Mouse (Mus musculus): ENCODE results near the gene Slc25a33.

- TF ChIP-seq TAL1 (IDR thresholded peaks at IDR 0.05; ENCODE audit: low read length) (no peak), GATA1 (IDR thresholded peaks at IDR 0.05; ENCODE audit: low read length) (no peak)
Measured at GRCm38 (mm10) chr4:149705941-149706340, 68.1 kb downstream of the Slc25a33 start.

Measured in erythroblast, embryonic 14.5 days (primary cell).